Mouse (Mus musculus): ENCODE measurements around the gene Dcps. TPM values are rescaled to one million over a fixed set of nuclear protein-coding genes. Genes with fewer than 3 reads are reported as not detected.
A peak's percentile ranks its signal among the peaks of the same experiment; 100 is the strongest.

Dcps gene
- polyA plus RNA-seq, 1 experiment from 2014 or later, result 26.1 TPM

- no peak for ATAC-seq
- no peak overlapping the region for H3K9ac ChIP-seq (ENCODE audit: low read depth, low read length)
- no peak for TF ChIP-seq CTCF (IDR thresholded peaks at IDR 0.05; ENCODE audit: low read depth)
- WGBS, result 94% methylated on average over 2 of the region's 2 CpGs
- no peak overlapping the region for H3K4me2 ChIP-seq (replicated peaks; ENCODE audit: low read depth)
- H3K27me3 ChIP-seq (replicated peaks; ENCODE audit: control insufficient read depth, insufficient read depth, low read length), result no peaks in the 10 kb centered on the region
- H3K36me3 ChIP-seq (ENCODE audit: control insufficient read depth, insufficient read depth), result peaks cover 34% of the 10 kb centered on the region
- no peak overlapping the region for H3K27ac ChIP-seq (ENCODE audit: low read depth, low read length)
- no peak overlapping the region for H3K4me3 ChIP-seq (ENCODE audit: low read depth, low read length)
- no peaks in the 10 kb centered on the region for H3K4me1 ChIP-seq (replicated peaks; ENCODE audit: control insufficient read depth, insufficient read depth, low read length)
- H3K9me3 ChIP-seq (ENCODE audit: control insufficient read depth), result no peaks in the 10 kb centered on the region
Observed at GRCm38 (mm10) chr9:35204421-35204820, 28.6 kb upstream of the Dcps start.

- Histone ChIP-seq H3K27me3 (replicated peaks; ENCODE audit: control insufficient read depth, insufficient read depth, low read length) (no peaks in the 10 kb centered on the region), H3K9ac (ENCODE audit: low read depth, low read length) (no peak overlapping the region), H3K27ac (ENCODE audit: low read depth, low read length) (no peak overlapping the region), H3K4me3 (ENCODE audit: low read depth, low read length) (no peak overlapping the region), H3K4me1 (replicated peaks; ENCODE audit: control insufficient read depth, insufficient read depth, low read length) (no peaks in the 10 kb centered on the region), H3K4me2 (replicated peaks; ENCODE audit: low read depth) (no peak overlapping the region), H3K36me3 (ENCODE audit: control insufficient read depth, insufficient read depth) (peaks cover 34% of the 10 kb centered on the region), H3K9me3 (ENCODE audit: control insufficient read depth) (no peaks in the 10 kb centered on the region)
- TF ChIP-seq CTCF (IDR thresholded peaks at IDR 0.05; ENCODE audit: low read depth), result no peak
- ATAC-seq, result no peak
- WGBS, result 42% methylated on average over 3 of the region's 3 CpGs
Observed at GRCm38 (mm10) chr9:35203536-35203935, 27.7 kb upstream of the Dcps start.

- 31% methylated on average over 9 of the region's 9 CpGs for WGBS
- H3K9me3 ChIP-seq (ENCODE audit: control insufficient read depth), result no peaks in the 10 kb centered on the region
- H3K36me3 ChIP-seq (ENCODE audit: control insufficient read depth, insufficient read depth), result peaks cover 8% of the 10 kb centered on the region
- H3K27me3 ChIP-seq (replicated peaks; ENCODE audit: control insufficient read depth, insufficient read depth, low read length), result no peaks in the 10 kb centered on the region
- ATAC-seq, result no peak
- peak overlapping the region; percentile 77 for H3K4me3 ChIP-seq (ENCODE audit: low read depth, low read length)
- peak overlapping the region; percentile 92 for H3K4me2 ChIP-seq (replicated peaks; ENCODE audit: low read depth)
- no peak for TF ChIP-seq CTCF (IDR thresholded peaks at IDR 0.05; ENCODE audit: low read depth)
- H3K27ac ChIP-seq (ENCODE audit: low read depth, low read length), result no peak overlapping the region
- peak overlapping the region; percentile 76; the same call in 1 of the 2 replicates for H3K9ac ChIP-seq (ENCODE audit: low read depth, low read length)
- no peaks in the 10 kb centered on the region for H3K4me1 ChIP-seq (replicated peaks; ENCODE audit: control insufficient read depth, insufficient read depth, low read length)
Observed at GRCm38 (mm10) chr9:35200529-35201060, 24.7 kb upstream of the Dcps start.

- ATAC-seq, result peak; percentile 93
- H3K4me1 ChIP-seq (replicated peaks; ENCODE audit: control insufficient read depth, insufficient read depth, low read length), result no peaks in the 10 kb centered on the region
- peaks cover 6% of the 10 kb centered on the region for H3K36me3 ChIP-seq (ENCODE audit: control insufficient read depth, insufficient read depth)
- no peaks in the 10 kb centered on the region for H3K27me3 ChIP-seq (replicated peaks; ENCODE audit: control insufficient read depth, insufficient read depth, low read length)
- under 1% methylated on average over 27 of the region's 44 CpGs for WGBS
- peak within 1 kb of the TSS; percentile 92 for H3K4me2 ChIP-seq (replicated peaks; ENCODE audit: low read depth)
- peak within 1 kb of the TSS; percentile 76 for H3K9ac ChIP-seq (ENCODE audit: low read depth, low read length)
- H3K27ac ChIP-seq (ENCODE audit: low read depth, low read length), result peak within 1 kb of the TSS; percentile 76
- TF ChIP-seq CTCF (IDR thresholded peaks at IDR 0.05; ENCODE audit: low read depth), result peak; percentile 94
- H3K9me3 ChIP-seq (ENCODE audit: control insufficient read depth), result no peaks in the 10 kb centered on the region
- peak within 1 kb of the TSS; percentile 77 for H3K4me3 ChIP-seq (ENCODE audit: low read depth, low read length)
Observed at GRCm38 (mm10) chr9:35199772-35200471, 24.1 kb upstream of the Dcps start, which contains the start of the genes Srpr and Tirap. Gene Srpr (plus strand): TSS chr9:35200175. Gene Tirap (minus strand): TSS chr9:35200291.

- 23% methylated on average over 18 of the region's 18 CpGs for WGBS
- peak; percentile 42 for ATAC-seq
Observed at GRCm38 (mm10) chr9:35198945-35199771, 23.3 kb upstream of the Dcps start.

GRCm38 (mm10) chr9:35198351-35198750 lies 22.5 kb upstream of the Dcps start:
- H3K27ac ChIP-seq (ENCODE audit: low read depth, low read length), result no peak overlapping the region
- 84% methylated on average over 10 of the region's 10 CpGs for WGBS
- H3K9me3 ChIP-seq (ENCODE audit: control insufficient read depth), result no peaks in the 10 kb centered on the region
- peak overlapping the region; percentile 92; the same call in 1 of the 2 replicates for H3K4me2 ChIP-seq (replicated peaks; ENCODE audit: low read depth)
- no peak for TF ChIP-seq CTCF (IDR thresholded peaks at IDR 0.05; ENCODE audit: low read depth)
- no peaks in the 10 kb centered on the region for H3K4me1 ChIP-seq (replicated peaks; ENCODE audit: control insufficient read depth, insufficient read depth, low read length)
- no peak overlapping the region for H3K9ac ChIP-seq (ENCODE audit: low read depth, low read length)
- ATAC-seq, result no peak
- no peak overlapping the region for H3K4me3 ChIP-seq (ENCODE audit: low read depth, low read length)
- H3K36me3 ChIP-seq (ENCODE audit: control insufficient read depth, insufficient read depth), result no peaks in the 10 kb centered on the region
- H3K27me3 ChIP-seq (replicated peaks; ENCODE audit: control insufficient read depth, insufficient read depth, low read length), result no peaks in the 10 kb centered on the region

More at GRCm38 (mm10) chr9:35198945-35199771, 23.3 kb upstream of the Dcps start:
- Histone ChIP-seq H3K4me2 (replicated peaks; ENCODE audit: low read depth) (peak overlapping the region; percentile 92), H3K4me1 (replicated peaks; ENCODE audit: control insufficient read depth, insufficient read depth, low read length) (no peaks in the 10 kb centered on the region), H3K36me3 (ENCODE audit: control insufficient read depth, insufficient read depth) (no peaks in the 10 kb centered on the region), H3K9me3 (ENCODE audit: control insufficient read depth) (no peaks in the 10 kb centered on the region), H3K27me3 (replicated peaks; ENCODE audit: control insufficient read depth, insufficient read depth, low read length) (no peaks in the 10 kb centered on the region), H3K27ac (ENCODE audit: low read depth, low read length) (peak overlapping the region; percentile 76), H3K9ac (ENCODE audit: low read depth, low read length) (peak overlapping the region; percentile 76), H3K4me3 (ENCODE audit: low read depth, low read length) (peak overlapping the region; percentile 77)
- TF ChIP-seq CTCF (IDR thresholded peaks at IDR 0.05; ENCODE audit: low read depth), result no peak

All from intestine, postnatal 0 days (tissue).